Mouse (Mus musculus) forebrain, embryonic 16.5 days (tissue): ENCODE data around the gene Lamb3. TPM values are rescaled to one million over a fixed set of nuclear protein-coding genes. Genes with fewer than 3 reads are reported as not detected.

Experiments
- ATAC-seq: fragments of 200-750 bp; cut with Nextera tagmentation; 2 replicates; pipeline ENCODE4 v1.8.0; 2017; ENCODE audit warnings: mild to moderate bottlenecking, moderate library complexity
- H3K27ac ChIP-seq: fragments of 300-500 bp; sonication (generic); 2 replicates; pipeline ENCODE4 v1.5.1; 2014; ENCODE audit warnings: low read length, control low read depth
- H3K27me3 ChIP-seq: fragments of 300-500 bp; sonication (generic); replicated peaks from 2 replicates; pipeline ENCODE4 v1.6.1; 2014; ENCODE audit warnings: low read length; ENCODE audit not compliant: control insufficient read depth, insufficient read depth
- H3K36me3 ChIP-seq: fragments of 300-500 bp; sonication (generic); 2 replicates; pipeline ENCODE4 v1.6.1; 2014; ENCODE audit not compliant: control insufficient read depth, insufficient read depth
- H3K4me1 ChIP-seq: fragments of 300-500 bp; sonication (generic); replicated peaks from 2 replicates; pipeline ENCODE4 v1.6.1; 2014; ENCODE audit warnings: low read length; ENCODE audit not compliant: control insufficient read depth, insufficient read depth
- H3K4me2 ChIP-seq: fragments of 300-500 bp; sonication (generic); 2 replicates; pipeline ENCODE4 v1.6.1; 2014; ENCODE audit warnings: mild to moderate bottlenecking, low read length, control low read depth
- H3K4me3 ChIP-seq: fragments of 300-500 bp; sonication (generic); replicated peaks from 2 replicates; pipeline ENCODE4 v1.5.1; 2014; ENCODE audit warnings: mild to moderate bottlenecking, low read length, control low read depth
- H3K9ac ChIP-seq: fragments of 300-500 bp; sonication (generic); replicated peaks from 2 replicates; pipeline ENCODE4 v1.6.1; 2014; ENCODE audit warnings: low read depth, low read length, control low read depth
- H3K9me3 ChIP-seq: fragments of 300-500 bp; sonication (generic); 2 replicates; pipeline ENCODE4 v1.6.1; 2016; ENCODE audit warnings: low read length; ENCODE audit not compliant: control insufficient read depth
- WGBS: fragments of 180-500 bp; shearing (Covaris S2); extraction: QIAGEN DNeasy Blood & Tissue Kit; methylation state at CpG from one replicate; pipeline ENCODE4 v1.1.7; 2014; 5-methylcytosine and 5-hydroxymethylcytosine counted together
- polyA plus RNA-seq: library from polyadenylated mRNA; unstranded; fragments of >200 nt; fragmentation: Nextera tagmentation; extraction: Ambion mirVana; gene quantifications from 2 replicates; pipeline ENCODE4 v1.2.1, GENCODE M21; 2015

Gene Lamb3
- polyA plus RNA-seq, 1 experiment from 2014 or later = 0.58 TPM

- Histone ChIP-seq H3K9me3 (no peaks in the 10 kb centered on the region), H3K36me3 (no peaks in the 10 kb centered on the region), H3K9ac (no peak overlapping the region), H3K27ac (no peak overlapping the region), H3K4me1 (peaks cover 22% of the 10 kb centered on the region), H3K27me3 (no peaks in the 10 kb centered on the region), H3K4me2 (no peak overlapping the region), H3K4me3 (no peak overlapping the region)
- WGBS = 68% methylated on average over 1 of the region's 1 CpGs
- no peak for ATAC-seq
These were observed 125.2 kb downstream of the Lamb3 start for GRCm38 (mm10) chr1:193332671-193333070.

GRCm38 (mm10) chr1:193333776-193334175 is 126.3 kb downstream of the Lamb3 start:
- no peak overlapping the region for H3K4me3 ChIP-seq
- H3K4me1 ChIP-seq = peaks cover 34% of the 10 kb centered on the region
- H3K9me3 ChIP-seq = no peaks in the 10 kb centered on the region
- no peak for ATAC-seq
- no peak overlapping the region for H3K9ac ChIP-seq
- no peaks in the 10 kb centered on the region for H3K27me3 ChIP-seq
- WGBS = 81% methylated on average over 3 of the region's 3 CpGs
- H3K27ac ChIP-seq = no peak overlapping the region
- H3K4me2 ChIP-seq = no peak overlapping the region
- no peaks in the 10 kb centered on the region for H3K36me3 ChIP-seq

- no peaks in the 10 kb centered on the region for H3K27me3 ChIP-seq
- H3K4me1 ChIP-seq = peaks cover 35% of the 10 kb centered on the region
- no peak for ATAC-seq
- H3K36me3 ChIP-seq = no peaks in the 10 kb centered on the region
- WGBS = 75% methylated on average over 6 of the region's 6 CpGs
- no peak overlapping the region for H3K27ac ChIP-seq
- H3K4me2 ChIP-seq = no peak overlapping the region
- H3K4me3 ChIP-seq = no peak overlapping the region
- H3K9me3 ChIP-seq = no peaks in the 10 kb centered on the region
- no peak overlapping the region for H3K9ac ChIP-seq
These were observed 127.0 kb downstream of the Lamb3 start for GRCm38 (mm10) chr1:193334546-193334945.

- H3K36me3 ChIP-seq = no peaks in the 10 kb centered on the region
- H3K27ac ChIP-seq = no peak overlapping the region
- no peaks in the 10 kb centered on the region for H3K9me3 ChIP-seq
- no peak overlapping the region for H3K4me3 ChIP-seq
- ATAC-seq = no peak
- no peaks in the 10 kb centered on the region for H3K27me3 ChIP-seq
- no peak overlapping the region for H3K9ac ChIP-seq
- 76% methylated on average over 7 of the region's 7 CpGs for WGBS
- peaks cover 27% of the 10 kb centered on the region for H3K4me1 ChIP-seq
- H3K4me2 ChIP-seq = no peak overlapping the region
These were observed 128.9 kb downstream of the Lamb3 start for GRCm38 (mm10) chr1:193336122-193337017.

GRCm38 (mm10) chr1:193337018-193337321 is 129.5 kb downstream of the Lamb3 start:
- H3K4me2 ChIP-seq = no peak overlapping the region
- H3K36me3 ChIP-seq = no peaks in the 10 kb centered on the region
- no peaks in the 10 kb centered on the region for H3K27me3 ChIP-seq
- H3K4me1 ChIP-seq = peaks cover 27% of the 10 kb centered on the region
- H3K9me3 ChIP-seq = no peaks in the 10 kb centered on the region
- WGBS = 87% methylated on average over 9 of the region's 9 CpGs
- ATAC-seq = no peak
- H3K9ac ChIP-seq = no peak overlapping the region
- no peak overlapping the region for H3K27ac ChIP-seq
- no peak overlapping the region for H3K4me3 ChIP-seq

GRCm38 (mm10) chr1:193337787-193338310 is 130.3 kb downstream of the Lamb3 start:
- WGBS = 63% methylated on average over 4 of the region's 4 CpGs
- H3K27me3 ChIP-seq = no peaks in the 10 kb centered on the region
- H3K4me3 ChIP-seq = no peak overlapping the region
- peak overlapping the region; percentile 77 for H3K27ac ChIP-seq
- no peak overlapping the region for H3K9ac ChIP-seq
- no peak for ATAC-seq
- no peaks in the 10 kb centered on the region for H3K9me3 ChIP-seq
- H3K36me3 ChIP-seq = no peaks in the 10 kb centered on the region
- peaks cover 27% of the 10 kb centered on the region for H3K4me1 ChIP-seq
- no peak overlapping the region for H3K4me2 ChIP-seq

- no peaks in the 10 kb centered on the region for H3K9me3 ChIP-seq
- peak; percentile 92 for ATAC-seq
- no peak overlapping the region for H3K4me2 ChIP-seq
- peaks cover 27% of the 10 kb centered on the region for H3K4me1 ChIP-seq
- H3K27me3 ChIP-seq = no peaks in the 10 kb centered on the region
- H3K36me3 ChIP-seq = no peaks in the 10 kb centered on the region
- H3K9ac ChIP-seq = no peak overlapping the region
- WGBS = 61% methylated on average over 9 of the region's 9 CpGs
- no peak overlapping the region for H3K4me3 ChIP-seq
- peak overlapping the region; percentile 77 for H3K27ac ChIP-seq
These were observed 131.0 kb downstream of the Lamb3 start for GRCm38 (mm10) chr1:193338363-193338995.

- Histone ChIP-seq H3K9me3 (no peaks in the 10 kb centered on the region), H3K27me3 (no peaks in the 10 kb centered on the region), H3K4me1 (peaks cover 15% of the 10 kb centered on the region), H3K4me3 (no peak overlapping the region), H3K9ac (no peak overlapping the region), H3K27ac (no peak overlapping the region), H3K4me2 (no peak overlapping the region), H3K36me3 (peaks cover 4% of the 10 kb centered on the region; the same call in 1 of the 2 replicates)
- 90% methylated on average over 5 of the region's 5 CpGs for WGBS
- ATAC-seq = no peak
These were observed 134.9 kb downstream of the Lamb3 start for GRCm38 (mm10) chr1:193342198-193342946.

GRCm38 (mm10) chr1:193343853-193344252 is 136.4 kb downstream of the Lamb3 start:
- peaks cover under 1% of the 10 kb centered on the region; the same call in 1 of the 2 replicates for H3K4me1 ChIP-seq
- no peak overlapping the region for H3K9ac ChIP-seq
- no peak overlapping the region for H3K27ac ChIP-seq
- ATAC-seq = no peak
- H3K9me3 ChIP-seq = no peaks in the 10 kb centered on the region
- no peaks in the 10 kb centered on the region for H3K27me3 ChIP-seq
- H3K4me2 ChIP-seq = no peak overlapping the region
- H3K36me3 ChIP-seq = peaks cover 4% of the 10 kb centered on the region; the same call in 1 of the 2 replicates
- WGBS = 74% methylated on average over 4 of the region's 4 CpGs
- H3K4me3 ChIP-seq = no peak overlapping the region
